Mouse (Mus musculus) embryonic facial prominence, embryonic 13.5 days (tissue): ENCODE measurements around the gene Commd1. TPM values are rescaled to one million over a fixed set of nuclear protein-coding genes. Genes with fewer than 3 reads are reported as not detected.

ENCODE experiments used
- polyA plus RNA-seq: library from polyadenylated mRNA; unstranded; fragments of >200 nt; fragmentation: Nextera tagmentation; extraction: Ambion mirVana; gene quantifications from 2 replicates; pipeline ENCODE4 v1.2.1, GENCODE M21; 2015

Commd1 gene
- polyA plus RNA-seq, 1 experiment from 2014 or later: 387 TPM

Other genes with a start within 250 kb of the Commd1 start
- gene B3gnt2, start 121.4 kb downstream of the Commd1 start, polyA plus RNA-seq: 7.0 and 8.5 TPM in 2 replicates
- 4.0 and 4.8 TPM in 2 replicates for gene Zrsr1, start 10.4 kb downstream of the Commd1 start, polyA plus RNA-seq
- gene Gm28048, start 292 bp downstream of the Commd1 start, polyA plus RNA-seq: 8.6 and 12.3 TPM in 2 replicates
- gene Cct4, start 8.1 kb upstream of the Commd1 start, polyA plus RNA-seq: 285 and 289 TPM in 2 replicates
- 3.6 and 3.7 TPM in 2 replicates for gene Fam161a, start 25.1 kb upstream of the Commd1 start, polyA plus RNA-seq